Mouse (Mus musculus): ENCODE results near the gene Klk1b16. TPM values are rescaled to one million over a fixed set of nuclear protein-coding genes. Genes with fewer than 3 reads are reported as not detected.

Gene Klk1b16
- polyA plus RNA-seq, 1 experiment from 2014 or later, result not detected

Other genes starting within 250 kb of the Klk1b16 start
- gene Klk15, start 203.0 kb upstream of the Klk1b16 start, polyA plus RNA-seq (2014; fragmentation: Nextera tagmentation; extraction: Ambion mirVana), result not detected in 2 replicates
- not detected in 2 replicates for gene Klk1b8, start 186.1 kb upstream of the Klk1b16 start, polyA plus RNA-seq (2014; fragmentation: Nextera tagmentation; extraction: Ambion mirVana)
- gene Klk1b1, start 170.0 kb upstream of the Klk1b16 start, polyA plus RNA-seq (2014; fragmentation: Nextera tagmentation; extraction: Ambion mirVana), result not detected in 2 replicates
- gene Klk1b9, start 160.7 kb upstream of the Klk1b16 start, polyA plus RNA-seq (2014; fragmentation: Nextera tagmentation; extraction: Ambion mirVana), result not detected in 2 replicates
- not detected in 2 replicates for gene Klk1b11, start 140.9 kb upstream of the Klk1b16 start, polyA plus RNA-seq (2014; fragmentation: Nextera tagmentation; extraction: Ambion mirVana)
- not detected in 2 replicates for gene Klk1b26, start 124.6 kb upstream of the Klk1b16 start, polyA plus RNA-seq (2014; fragmentation: Nextera tagmentation; extraction: Ambion mirVana)
- not detected in 2 replicates for gene Klk1b27, start 84.5 kb upstream of the Klk1b16 start, polyA plus RNA-seq (2014; fragmentation: Nextera tagmentation; extraction: Ambion mirVana)
- gene Klk1b21, start 34.4 kb upstream of the Klk1b16 start, polyA plus RNA-seq (2014; fragmentation: Nextera tagmentation; extraction: Ambion mirVana), result not detected in 2 replicates
- gene Klk1b22, start 24.1 kb upstream of the Klk1b16 start, polyA plus RNA-seq (2014; fragmentation: Nextera tagmentation; extraction: Ambion mirVana), result not detected in 2 replicates
- not detected in 2 replicates for gene Klk1b24, start 51.5 kb downstream of the Klk1b16 start, polyA plus RNA-seq (2014; fragmentation: Nextera tagmentation; extraction: Ambion mirVana)
- gene Klk1b3, start 61.4 kb downstream of the Klk1b16 start, polyA plus RNA-seq (2014; fragmentation: Nextera tagmentation; extraction: Ambion mirVana), result not detected in 2 replicates
- not detected in 2 replicates for gene Klk1b4, start 70.7 kb downstream of the Klk1b16 start, polyA plus RNA-seq (2014; fragmentation: Nextera tagmentation; extraction: Ambion mirVana)
- gene Klk1b5, start 79.2 kb downstream of the Klk1b16 start, polyA plus RNA-seq (2014; fragmentation: Nextera tagmentation; extraction: Ambion mirVana), result not detected in 2 replicates
- gene Klk1, start 88.6 kb downstream of the Klk1b16 start, polyA plus RNA-seq (2014; fragmentation: Nextera tagmentation; extraction: Ambion mirVana), result not detected in 2 replicates
- gene Gm36864, start 99.4 kb downstream of the Klk1b16 start, polyA plus RNA-seq (2014; fragmentation: Nextera tagmentation; extraction: Ambion mirVana), result not detected in 2 replicates
- 1.1 and 1.4 TPM in 2 replicates for gene 1700028J19Rik, start 109.9 kb downstream of the Klk1b16 start, polyA plus RNA-seq (2014; fragmentation: Nextera tagmentation; extraction: Ambion mirVana)
- gene 2410002F23Rik, start 110.0 kb downstream of the Klk1b16 start, polyA plus RNA-seq (2014; fragmentation: Nextera tagmentation; extraction: Ambion mirVana), result 104 and 117 TPM in 2 replicates
- gene Acp4, start 120.6 kb downstream of the Klk1b16 start, polyA plus RNA-seq (2014; fragmentation: Nextera tagmentation; extraction: Ambion mirVana), result not detected in 2 replicates
- gene Gm15517, start 124.7 kb downstream of the Klk1b16 start, polyA plus RNA-seq (2014; fragmentation: Nextera tagmentation; extraction: Ambion mirVana), result not detected in 2 replicates
- 2.2 and 3.4 TPM in 2 replicates for gene Clec11a, start 170.1 kb downstream of the Klk1b16 start, polyA plus RNA-seq (2014; fragmentation: Nextera tagmentation; extraction: Ambion mirVana)
- 3.4 TPM in 2 replicates for gene Shank1, start 173.5 kb downstream of the Klk1b16 start, polyA plus RNA-seq (2014; fragmentation: Nextera tagmentation; extraction: Ambion mirVana)
- gene Syt3, start 247.3 kb downstream of the Klk1b16 start, polyA plus RNA-seq (2014; fragmentation: Nextera tagmentation; extraction: Ambion mirVana), result 1.5 and 2.1 TPM in 2 replicates
- gene 1700008O03Rik, start 249.1 kb downstream of the Klk1b16 start, polyA plus RNA-seq (2014; fragmentation: Nextera tagmentation; extraction: Ambion mirVana), result 0.31 and 1.1 TPM in 2 replicates

All from midbrain, embryonic 11.5 days (tissue).